Mouse (Mus musculus): ENCODE results near the gene Arhgap15.

DNA sequence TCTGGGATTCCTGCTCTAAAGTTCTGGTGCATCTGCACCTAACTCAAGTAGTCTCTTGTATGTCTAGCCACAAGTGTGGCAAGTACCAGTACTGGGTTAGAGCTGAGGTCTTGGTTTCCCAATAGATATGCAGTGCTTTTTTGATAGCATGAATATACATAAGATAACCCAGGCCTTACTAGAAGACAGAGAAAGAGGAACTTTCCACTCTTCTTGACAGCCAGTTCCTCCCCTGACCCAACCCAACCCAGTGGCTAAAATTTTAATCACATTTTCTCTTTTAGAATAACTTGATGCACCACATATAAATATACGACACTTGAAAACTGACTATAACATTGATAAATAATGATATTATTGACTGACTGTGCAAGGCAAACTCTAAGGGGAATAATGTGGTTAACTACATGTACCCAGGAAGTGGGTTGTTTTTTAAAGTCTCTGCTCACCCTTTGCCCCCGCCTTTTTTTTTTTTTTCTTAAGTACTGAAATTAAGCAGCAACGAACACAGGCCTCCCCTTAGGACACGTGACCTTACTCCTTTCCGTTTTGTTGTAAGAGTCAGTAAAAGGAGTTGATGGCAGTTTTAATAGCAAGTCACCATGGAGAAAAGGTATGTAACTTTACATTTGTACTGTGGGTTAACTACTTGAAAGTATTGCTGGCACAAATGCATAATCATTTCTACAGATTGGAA lies at the start of gene Arhgap15:
- no peak for TF ChIP-seq ZNF384 (IDR thresholded peaks at IDR 0.05; ENCODE audit: low read depth, low read length)
- TF ChIP-seq MAFK (IDR thresholded peaks at IDR 0.05; ENCODE audit: insufficient read depth, low read depth, low read length), result no peak
- no peak for TF ChIP-seq CHD2 (IDR thresholded peaks at IDR 0.05; ENCODE audit: low read depth, low read length)
